Mouse (Mus musculus) layer of hippocampus, adult 18-20 months (tissue): ENCODE measurements at regions not wholly inside any gene's neighbourhood (a gene's known extent, or its start where the extent isn't known, plus 50 kb on each side); places are given as distances from the start of the nearest gene placed in this dataset.

ENCODE experiments used
- DNase-seq, 2 experiments: peaks; one replicate each; pipeline ENCODE4 v3.0.0; 2022; ENCODE audit warnings: low spot score in 2 of 2

DNA sequence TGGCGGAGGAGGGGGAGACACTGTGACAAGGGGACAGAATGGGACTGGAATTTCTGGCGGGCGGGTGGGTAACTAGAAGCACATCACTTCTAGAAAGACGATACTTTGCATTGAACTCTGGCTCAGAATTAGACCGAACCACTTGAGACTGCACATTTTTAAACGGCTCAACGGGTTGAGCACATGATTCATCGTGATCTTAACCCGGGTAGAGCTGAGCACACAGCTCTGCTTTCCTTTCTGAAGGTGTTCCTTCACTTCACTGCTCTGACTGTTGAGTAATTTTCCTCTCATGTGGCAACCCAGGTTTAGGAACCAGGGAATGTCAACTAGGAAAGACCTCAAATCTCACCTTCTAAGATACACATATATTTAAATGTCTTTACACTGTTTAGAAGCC, 180.9 kb downstream of the Zfp365 start:
- no peak for DNase-seq

DNA sequence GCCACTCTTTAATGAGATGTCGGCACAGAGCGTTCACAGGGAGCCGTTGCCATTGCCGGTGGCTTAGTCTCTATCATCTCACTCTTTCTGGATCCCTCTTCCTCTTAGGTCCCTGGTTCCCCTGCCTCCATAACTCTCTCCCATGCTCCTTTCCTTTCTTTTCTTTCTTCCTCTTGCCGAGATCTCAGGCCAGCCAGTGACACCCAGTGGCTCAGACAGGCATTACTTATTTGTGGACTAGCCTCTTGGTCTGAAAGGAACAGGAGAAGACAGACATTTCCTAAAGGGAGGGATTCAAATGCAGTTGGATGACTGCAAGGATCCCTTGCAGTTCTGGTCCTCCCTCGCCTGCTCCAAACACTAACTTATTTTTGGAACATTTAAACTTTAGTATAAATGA, 180.5 kb upstream of the Ado start:
- peak; percentile 37 to 73 for DNase-seq

DNA sequence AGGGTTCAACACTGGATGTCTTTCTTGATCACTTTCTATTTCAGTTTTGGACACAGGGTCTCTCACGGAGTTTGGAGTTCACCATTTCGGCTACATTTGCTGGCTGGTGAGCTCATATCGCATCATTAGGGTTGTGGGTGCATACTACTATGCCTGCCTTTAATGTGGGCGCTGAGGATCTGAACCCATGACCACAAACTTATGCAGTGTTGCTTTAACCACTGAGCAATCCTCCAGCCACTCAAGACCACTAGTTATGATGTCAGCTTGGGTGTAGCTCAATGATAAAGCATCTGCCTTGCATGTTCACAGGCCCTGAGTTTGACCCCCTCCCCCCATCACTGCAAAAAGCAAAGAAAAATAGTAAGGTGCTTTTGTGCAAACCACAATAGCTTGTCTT, 178.8 kb upstream of the Ado start:
- no peak for DNase-seq

- DNase-seq: no peak
Observed at GRCm38 (mm10) chr10:67726796-67727195, 178.0 kb upstream of the Ado start.

- DNase-seq: no peak
Observed at GRCm38 (mm10) chr10:67726351-67726750, 177.6 kb upstream of the Ado start.

DNA sequence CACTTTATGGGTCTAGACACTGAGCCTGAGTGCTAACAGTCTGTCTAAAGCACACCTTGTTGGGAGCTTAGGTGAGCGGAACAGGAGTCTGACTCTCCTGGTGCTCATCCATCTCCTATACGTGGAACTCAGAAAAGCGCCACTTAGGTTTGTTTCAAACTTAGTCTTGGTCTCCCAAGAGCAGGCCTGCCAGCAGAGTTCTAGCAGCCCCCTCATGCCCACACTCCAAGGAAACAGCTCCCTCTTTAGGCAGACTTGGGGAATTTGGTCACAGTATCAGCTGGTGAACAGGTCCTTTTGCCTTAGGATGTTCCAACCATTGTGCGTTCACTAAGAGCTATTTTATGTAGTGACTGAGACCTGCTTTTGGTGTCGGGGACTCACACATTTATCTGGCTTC, 173.0 kb upstream of the Ado start:
- peak in 1 of 2 experiments; percentile 54 for DNase-seq

DNA sequence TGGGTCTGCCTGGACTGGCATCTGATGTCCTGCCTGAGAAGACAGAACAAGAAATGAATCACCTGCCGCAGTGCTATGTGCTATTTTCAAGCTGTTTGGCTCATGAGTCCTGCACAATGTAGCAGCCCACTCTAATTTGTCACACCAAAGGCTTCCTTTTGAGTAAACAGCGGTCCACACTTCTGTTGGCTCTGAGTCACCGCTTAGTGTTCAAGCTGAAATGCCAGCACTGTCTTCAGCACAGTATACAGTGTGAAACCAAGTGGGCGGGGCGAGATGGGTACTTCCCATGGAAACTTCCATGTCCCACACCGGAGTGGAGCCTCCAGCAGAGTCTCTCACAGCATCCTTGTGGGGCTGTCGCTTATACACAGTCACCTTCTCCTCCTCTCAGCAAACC, 168.8 kb upstream of the Ado start:
- DNase-seq: peak; percentile 52 to 63

DNA sequence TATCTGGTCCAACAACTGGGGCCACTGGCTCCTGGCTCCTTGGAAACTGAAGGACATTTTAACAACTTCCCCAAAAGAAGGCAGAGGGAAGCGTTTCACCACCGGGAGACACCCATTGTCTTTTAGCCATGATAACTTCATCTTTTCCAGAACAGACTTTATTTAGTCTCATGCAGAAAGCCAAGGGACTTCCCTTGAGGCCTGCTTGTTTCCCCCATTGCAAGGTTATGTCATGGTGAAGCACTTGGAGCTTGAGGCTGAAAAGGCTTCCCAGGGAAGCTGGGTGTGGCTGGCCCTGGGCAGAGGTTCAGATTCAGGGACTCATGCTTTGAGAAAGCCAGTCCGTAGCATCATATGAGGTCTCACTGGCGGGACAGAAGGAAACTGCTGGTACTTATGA, 166.3 kb upstream of the Ado start:
- no peak for DNase-seq

DNA sequence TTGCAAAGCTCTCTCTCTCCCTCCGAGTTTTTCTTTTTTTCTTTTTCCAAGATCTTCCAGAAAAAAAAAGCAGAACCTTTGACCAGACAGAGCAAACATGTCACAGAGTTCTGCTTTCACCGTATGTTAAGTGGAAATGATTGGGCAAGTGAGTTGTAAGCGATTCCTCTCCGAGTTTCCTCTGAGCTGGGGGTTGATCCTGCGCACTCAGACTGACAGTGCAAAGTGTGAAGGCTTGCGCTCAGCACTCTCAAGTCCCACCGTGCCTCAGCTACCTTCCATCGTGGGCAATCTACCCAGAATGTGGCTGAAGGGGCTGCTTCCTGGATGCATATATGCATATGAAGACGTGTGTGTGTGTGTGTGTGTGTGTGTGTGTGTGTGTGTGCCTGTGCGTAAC, 164.3 kb upstream of the Ado start:
- no peak for DNase-seq

DNA sequence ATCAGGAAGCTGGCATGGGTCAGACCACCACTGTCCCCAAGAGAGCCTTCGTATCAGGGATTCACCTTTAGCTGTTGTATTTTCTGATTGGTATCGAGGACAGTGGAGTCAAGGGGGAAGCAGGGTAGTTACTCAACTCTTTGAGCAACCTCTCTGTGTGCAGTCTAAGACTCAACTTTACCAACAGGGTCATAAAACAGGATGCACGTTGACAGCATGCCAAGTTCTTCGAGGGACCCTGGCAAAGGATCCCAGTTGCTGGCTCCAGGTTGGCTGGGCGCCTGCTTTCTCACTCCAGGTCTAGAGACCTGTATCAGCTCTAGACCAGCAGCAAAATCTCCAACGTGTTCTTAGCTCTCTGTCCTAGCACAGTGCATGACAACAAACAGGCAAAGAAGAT, 163.9 kb upstream of the Ado start:
- no peak for DNase-seq

GRCm38 (mm10) chr10:67711961-67712360, 163.2 kb upstream of the Ado start:
- no peak for DNase-seq

- peak in 1 of 2 experiments; percentile 11 for DNase-seq
Observed at GRCm38 (mm10) chr10:67706436-67706835, 157.7 kb upstream of the Ado start.

- no peak for DNase-seq
Observed at GRCm38 (mm10) chr10:67702783-67703455, 154.2 kb upstream of the Ado start.

DNA sequence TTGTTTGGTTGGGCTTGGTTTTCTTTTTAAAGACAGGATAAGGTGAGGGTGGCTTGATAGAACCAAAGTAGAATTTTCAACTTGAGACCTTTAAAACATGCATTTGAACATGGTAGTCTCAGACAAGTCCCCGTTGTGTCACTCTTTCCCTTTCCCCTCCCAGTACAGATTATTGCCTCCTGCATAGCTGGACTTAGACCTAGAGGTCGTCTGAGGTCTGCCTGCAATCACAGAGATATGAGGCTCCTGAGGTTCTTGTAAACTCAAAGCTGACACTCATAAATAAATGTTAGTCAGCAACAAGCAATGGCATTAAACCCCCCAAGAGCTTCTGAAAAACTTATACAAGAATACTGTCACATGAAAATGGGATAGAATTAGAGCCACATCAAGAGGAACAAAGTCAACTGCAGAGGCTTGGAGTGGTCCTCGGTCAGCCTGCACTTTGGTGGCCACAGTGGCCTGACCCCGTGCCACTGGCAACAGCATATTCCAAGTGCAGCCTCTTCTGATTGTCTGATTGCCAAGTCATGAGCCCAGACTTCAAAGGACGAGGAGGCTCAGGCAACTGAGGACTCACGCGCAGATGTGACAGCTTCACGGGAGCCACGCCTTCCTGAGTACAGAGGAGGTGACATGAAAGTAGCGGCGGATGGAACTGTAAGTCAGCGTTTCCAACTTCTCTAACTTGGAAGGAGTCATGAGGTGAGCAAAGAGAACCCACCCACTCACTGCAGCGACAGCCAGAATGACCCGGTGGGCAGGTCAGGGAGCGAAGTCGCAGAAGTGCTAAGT, 148.8 kb upstream of the Ado start:
- no peak for DNase-seq

GRCm38 (mm10) chr10:67695891-67696853, 147.4 kb upstream of the Ado start:
- DNase-seq: no peak

DNA sequence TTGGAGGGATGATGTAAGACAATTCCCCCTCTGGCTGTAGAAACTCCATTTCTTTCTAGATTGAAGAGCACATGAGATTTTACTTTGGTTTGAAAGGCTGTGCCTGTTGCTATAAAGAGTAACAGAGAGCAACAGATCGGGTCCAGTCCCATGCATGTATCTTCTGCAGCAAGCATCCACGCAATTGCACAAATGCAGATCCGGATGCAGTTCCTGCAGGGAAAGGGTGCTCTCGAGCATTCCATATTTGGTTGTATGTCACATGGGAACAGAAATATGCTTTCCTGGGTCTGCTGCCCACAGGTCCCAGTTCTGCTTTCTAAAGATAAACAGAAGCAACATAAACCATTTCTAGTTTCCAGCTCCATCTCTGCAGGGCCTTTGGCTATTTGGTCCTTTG, 146.0 kb upstream of the Ado start:
- no peak for DNase-seq

DNA sequence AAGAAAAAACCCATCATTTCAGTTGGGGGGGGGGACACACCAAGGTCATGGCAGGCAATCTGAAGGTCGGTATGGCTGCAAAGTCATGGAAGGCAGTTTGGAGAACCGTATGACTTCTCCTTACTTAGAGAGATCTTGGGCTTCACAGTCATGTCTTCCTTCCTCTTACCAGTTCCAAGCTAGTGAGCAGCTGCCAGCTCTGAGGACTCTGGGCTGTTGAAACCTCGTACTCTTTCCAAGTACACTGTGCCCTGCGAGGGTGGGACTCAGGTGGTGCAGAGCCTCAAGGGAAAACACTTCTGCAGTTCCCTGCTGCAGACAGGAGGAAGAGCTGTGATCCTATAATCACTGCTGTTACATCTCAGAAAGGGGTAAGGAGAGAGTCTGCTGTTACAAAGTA, 144.8 kb upstream of the Ado start:
- no peak for DNase-seq

- no peak for DNase-seq
Observed at GRCm38 (mm10) chr10:67689944-67690670, 141.4 kb upstream of the Ado start.

DNA sequence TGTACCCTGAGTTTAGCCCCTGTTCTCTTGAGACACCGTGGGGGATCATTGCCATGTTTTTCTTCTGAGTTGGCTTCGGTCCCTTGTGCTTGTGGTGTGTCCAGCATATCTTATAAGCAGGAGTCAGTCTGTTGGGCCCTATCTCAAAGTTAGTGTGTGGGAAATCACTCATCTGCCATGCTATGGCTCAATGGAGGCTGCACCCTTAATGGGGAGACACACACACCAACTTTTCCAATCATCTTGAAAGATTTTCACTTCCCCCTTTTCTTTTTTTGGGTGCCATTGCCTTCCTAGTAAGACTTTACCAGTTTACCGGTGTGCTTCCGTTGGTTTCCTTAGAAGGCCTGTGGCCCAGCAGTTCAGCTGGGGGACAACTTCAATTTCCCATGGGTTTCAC, 130.6 kb upstream of the Ado start:
- DNase-seq: no peak

DNA sequence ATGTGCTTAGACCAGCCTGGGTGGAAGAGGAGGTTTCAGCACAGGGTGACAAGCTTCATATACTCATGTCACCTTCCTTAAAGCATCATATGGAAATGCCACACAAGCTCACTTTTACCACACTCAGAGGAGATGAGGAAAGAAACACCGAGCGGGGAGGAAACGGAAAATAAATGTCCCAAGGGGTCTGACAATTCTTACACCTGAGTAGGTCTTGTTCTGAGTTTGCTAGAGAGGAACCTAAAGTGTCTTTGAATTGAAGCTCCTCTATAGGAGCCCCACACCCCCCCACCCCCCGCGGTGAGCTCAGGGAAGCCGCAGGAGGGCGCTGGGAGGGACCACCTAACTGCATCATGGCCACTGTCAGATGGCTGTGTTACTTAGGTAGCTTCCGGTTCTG, 124.7 kb upstream of the Ado start:
- DNase-seq: no peak

DNA sequence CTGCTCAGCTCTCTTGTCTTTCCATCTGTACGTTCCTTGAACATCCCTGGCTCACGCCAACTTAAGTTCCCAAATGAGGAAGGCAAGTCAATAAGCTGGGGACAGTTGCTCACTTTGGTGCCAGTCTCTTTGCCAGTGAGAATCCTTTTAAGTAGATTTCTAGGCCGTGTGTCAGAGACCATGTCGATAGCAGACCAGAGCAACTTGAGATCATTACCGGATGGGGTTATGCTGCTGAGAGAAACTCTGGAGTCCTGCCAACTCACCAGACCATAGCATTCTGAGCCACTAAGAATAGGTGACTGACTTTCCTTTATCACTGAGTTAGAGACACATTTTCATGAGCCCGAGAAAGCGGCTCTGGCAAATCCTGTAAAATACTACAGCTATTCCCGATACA, 123.5 kb upstream of the Ado start:
- DNase-seq: no peak
